8 mouse cellular contexts compared by ENCODE assay signal in the genomic region with DNA sequence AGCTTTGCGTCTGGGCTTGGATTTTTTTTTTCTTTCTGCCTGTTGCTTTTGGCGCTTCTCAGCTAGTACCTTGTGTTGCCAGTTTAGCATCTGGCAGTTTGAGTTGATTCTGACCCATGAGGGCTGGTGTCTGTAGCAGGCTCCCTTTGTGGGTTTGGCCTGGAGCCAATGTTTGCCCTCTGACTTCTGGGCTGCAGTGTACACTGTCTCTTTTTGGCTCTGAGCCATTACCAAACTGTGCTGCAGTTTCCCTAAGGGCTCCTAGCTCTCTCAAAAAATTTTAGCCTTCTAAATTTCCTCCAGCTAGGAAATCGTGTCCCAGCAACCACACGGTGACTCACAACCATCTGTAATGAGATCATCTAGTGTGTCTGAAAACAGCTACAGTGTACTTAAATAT. TPM values are rescaled to one million over a fixed set of nuclear protein-coding genes. Genes with fewer than 3 reads are reported as not detected.
DNase-seq lines count a peak whose midpoint lies in the region; ATAC-seq lines count a peak whose summit lies in the region.
"Had no signal": no experiment of that assay in that cellular context is flagged by ENCODE, and none has a peak within 500 bp of the region (broad histone marks: within the 10 kb centered on the region; RNA-seq: fewer than 3 reads in every experiment).

No protein-coding gene starts in this region.

- peak; percentile 39 for DNase-seq in MEL-GATA-1-ER (ENCODE audit: extremely low read depth, low read depth)
- DNase-seq in adrenal gland, postnatal 14 days, result peak; percentile 62
- peak; percentile 15 for DNase-seq in hindbrain, embryonic 10.5 days (ENCODE audit: low spot score)
- DNase-seq in left cerebral cortex, adult 11 months (ENCODE audit: low spot score), result peak; percentile 40
- DNase-seq in lung, postnatal 36 days, result peak; percentile 72
- DNase-seq in right cerebral cortex, postnatal 25 days, result peak; percentile 36

- H3K27me3 ChIP-seq in forebrain, embryonic 16.5 days (replicated peaks; ENCODE audit: control insufficient read depth, insufficient read depth, low read length), result no peaks in the 10 kb centered on the region
- H3K27me3 ChIP-seq in hindbrain, embryonic 10.5 days (ENCODE audit: insufficient read depth, poor library complexity, severe bottlenecking), result no peaks in the 10 kb centered on the region

- 28% methylated on average over 4 of the region's 4 CpGs for WGBS in forebrain, embryonic 16.5 days
- 67% methylated on average over 4 of the region's 4 CpGs for WGBS in hindbrain, embryonic 10.5 days

- H3K27ac ChIP-seq in forebrain, embryonic 16.5 days (ENCODE audit: low read length), result no peak overlapping the region
- no peak overlapping the region for H3K27ac ChIP-seq in hindbrain, embryonic 10.5 days

- no peak overlapping the region for H3K9ac ChIP-seq in forebrain, embryonic 16.5 days (replicated peaks; ENCODE audit: low read depth, low read length)

- no peaks in the 10 kb centered on the region; the same call in 1 of the 2 replicates for H3K4me1 ChIP-seq in forebrain, embryonic 16.5 days (replicated peaks; ENCODE audit: control insufficient read depth, insufficient read depth, low read length)
- H3K4me1 ChIP-seq in hindbrain, embryonic 10.5 days (replicated peaks), result no peaks in the 10 kb centered on the region

- ATAC-seq in forebrain, embryonic 16.5 days, result peak; percentile 75

- H3K9me3 ChIP-seq in forebrain, embryonic 16.5 days (ENCODE audit: control insufficient read depth, low read length), result no peaks in the 10 kb centered on the region
- no peaks in the 10 kb centered on the region for H3K9me3 ChIP-seq in hindbrain, embryonic 10.5 days

- H3K4me3 ChIP-seq in forebrain, embryonic 16.5 days (replicated peaks; ENCODE audit: low read length), result no peak overlapping the region
- H3K4me3 ChIP-seq in hindbrain, embryonic 10.5 days, result no peak overlapping the region
- H3K4me3 ChIP-seq: erythroblast, embryonic 14.5 days had no signal

- H3K4me2 ChIP-seq in forebrain, embryonic 16.5 days (ENCODE audit: low read length), result no peak overlapping the region

- no peaks in the 10 kb centered on the region for H3K36me3 ChIP-seq in forebrain, embryonic 16.5 days (ENCODE audit: control insufficient read depth, insufficient read depth)
- H3K36me3 ChIP-seq in hindbrain, embryonic 10.5 days, result no peaks in the 10 kb centered on the region

RNA-seq across cellular contexts. Expression of a gene that starts 50.1 kb away (rescaled TPM):
- 22.5 and 23.7 TPM in 2 replicates for total RNA-seq in adrenal gland, postnatal 14 days (2021)
- 9.1 and 9.4 TPM in 2 replicates for polyA plus RNA-seq in forebrain, embryonic 16.5 days (2015; fragmentation: Nextera tagmentation; extraction: Ambion mirVana)
- 17.1 and 17.8 TPM in 2 replicates for polyA plus RNA-seq in hindbrain, embryonic 10.5 days (2016; fragmentation: Nextera tagmentation; extraction: Ambion mirVana)

Comparison
In these comparisons a context has a peak if more than half of its experiments do, and no peak if none do; other contexts are left out.
1. DNase-seq: peak in every context shown above with its lines; median percentile 72 in lung, postnatal 36 days; 62 in adrenal gland, postnatal 14 days; 40 in left cerebral cortex, adult 11 months; 39 in MEL-GATA-1-ER; 36 in right cerebral cortex, postnatal 25 days; 15 in hindbrain, embryonic 10.5 days.